Comparison of ENCODE assay signal across 8 mouse cellular contexts in genomic region chr7:100536804-100537518, GRCm38 (mm10). TPM values are rescaled to one million over a fixed set of nuclear protein-coding genes. Genes with fewer than 3 reads are reported as not detected.
DNase-seq lines count a peak whose midpoint lies in the region; ATAC-seq and TF ChIP-seq lines count a peak whose summit lies in the region.

Coa4 (plus strand) TSS chr7:100537071.

- no peak for TF ChIP-seq RAD21 in MEL (IDR thresholded peaks at IDR 0.05; ENCODE audit: low read depth, low read length)

- H3K9me3 ChIP-seq in MEL (replicated peaks; ENCODE audit: insufficient read depth, low read length): no peaks in the 10 kb centered on the region
- H3K9me3 ChIP-seq in forebrain, postnatal 0 days (ENCODE audit: low read length): no peaks in the 10 kb centered on the region
- H3K9me3 ChIP-seq in lung, embryonic 15.5 days: no peaks in the 10 kb centered on the region

- peak; percentile 96 for DNase-seq in MEL (ENCODE audit: low read depth, low spot score)
- DNase-seq in cerebellum, adult 2 months: peak; percentile 90 to 93
- DNase-seq in forebrain, postnatal 0 days: peak; percentile 97
- DNase-seq in heart, postnatal 4 days: peak; percentile 87
- DNase-seq in layer of hippocampus, adult 8-10 months (ENCODE audit: low spot score in 2 of 2): peak; percentile 84 to 85
- DNase-seq in ovary, adult 18-20 months (ENCODE audit: low spot score): peak; percentile 75
- DNase-seq in thymus, postnatal 0 days (ENCODE audit: low spot score): peak; percentile 97

- TF ChIP-seq CTCF in MEL (IDR thresholded peaks at IDR 0.05 in 2 of 3, conservative IDR thresholded peaks at IDR 0.05 in 1 of 3; ENCODE audit: control insufficient read depth in 1 of 3, insufficient read depth in 1 of 3, low read depth in 2 of 3, low read length in 3 of 3, poor library complexity in 1 of 3, severe bottlenecking in 1 of 3): no peak
- no peak for TF ChIP-seq CTCF in cerebellum, adult 2 months (IDR thresholded peaks at IDR 0.05; ENCODE audit: borderline replicate concordance, insufficient read depth, low read depth, low read length)
- peak; percentile 56 for TF ChIP-seq CTCF in forebrain, postnatal 0 days (IDR thresholded peaks at IDR 0.05; ENCODE audit: low read depth)

- TF ChIP-seq POLR2A in MEL (IDR thresholded peaks at IDR 0.05; ENCODE audit: control insufficient read depth in 1 of 2, insufficient read depth in 1 of 2, low read depth in 1 of 2, low read length in 2 of 2, poor library complexity in 1 of 2): peak in 1 of 2 experiments; percentile 88; a peak in 2 of 4 replicates
- peak; percentile 68; the same call in 1 of the 2 replicates for TF ChIP-seq POLR2A in cerebellum, adult 2 months (IDR thresholded peaks at IDR 0.05; ENCODE audit: borderline replicate concordance, insufficient read depth, low read length)

- peak within 1 kb of the TSS; percentile 75 to 82 for H3K4me3 ChIP-seq in MEL (ENCODE audit: control insufficient read depth in 1 of 2, insufficient read depth in 1 of 2, low read depth in 2 of 2, low read length in 2 of 2)
- H3K4me3 ChIP-seq in cerebellum, adult 2 months (replicated peaks; ENCODE audit: insufficient read depth, low read depth, low read length): peak within 1 kb of the TSS; percentile 77
- peak within 1 kb of the TSS; percentile 56 for H3K4me3 ChIP-seq in forebrain, postnatal 0 days (ENCODE audit: low read depth, low read length)
- H3K4me3 ChIP-seq in lung, embryonic 15.5 days: peak within 1 kb of the TSS; percentile 86

- peak within 1 kb of the TSS; percentile 56 for H3K4me2 ChIP-seq in forebrain, postnatal 0 days (ENCODE audit: low read depth)
- H3K4me2 ChIP-seq in lung, embryonic 15.5 days: peak within 1 kb of the TSS; percentile 66

- peak within 1 kb of the TSS; percentile 74 for H3K27ac ChIP-seq in MEL (ENCODE audit: control insufficient read depth, low read depth, low read length)
- H3K27ac ChIP-seq in cerebellum, adult 2 months (ENCODE audit: insufficient read depth, low read length): peak within 1 kb of the TSS; percentile 50
- H3K27ac ChIP-seq in forebrain, postnatal 0 days (ENCODE audit: low read depth, low read length): peak within 1 kb of the TSS; percentile 86
- H3K27ac ChIP-seq in lung, embryonic 15.5 days: peak within 1 kb of the TSS; percentile 84

- peak within 1 kb of the TSS; percentile 71 for H3K9ac ChIP-seq in MEL (ENCODE audit: control insufficient read depth, low read depth, low read length, poor library complexity, severe bottlenecking)
- peak within 1 kb of the TSS; percentile 68 for H3K9ac ChIP-seq in forebrain, postnatal 0 days
- peak within 1 kb of the TSS; percentile 82 for H3K9ac ChIP-seq in lung, embryonic 15.5 days

- WGBS in cerebellum, adult 2 months: under 1% methylated on average over 33 of the region's 33 CpGs
- WGBS in forebrain, postnatal 0 days: 2% methylated on average over 33 of the region's 33 CpGs
- under 1% methylated on average over 33 of the region's 33 CpGs for WGBS in lung, embryonic 15.5 days

- TF ChIP-seq EP300 in MEL (IDR thresholded peaks at IDR 0.05; ENCODE audit: low read depth in 1 of 2, low read length in 2 of 2): no peak

- peaks cover 2% of the 10 kb centered on the region for H3K79me2 ChIP-seq in MEL (ENCODE audit: control insufficient read depth, insufficient read depth, low read length, poor library complexity)

- no peaks in the 10 kb centered on the region for H3K27me3 ChIP-seq in MEL (ENCODE audit: control insufficient read depth in 1 of 2, insufficient read depth in 2 of 2, low read length in 2 of 2)
- H3K27me3 ChIP-seq in cerebellum, adult 2 months (ENCODE audit: control insufficient read depth, insufficient read depth, low read length): no peaks in the 10 kb centered on the region
- H3K27me3 ChIP-seq in forebrain, postnatal 0 days (ENCODE audit: insufficient read depth, low read length): no peaks in the 10 kb centered on the region
- no peaks in the 10 kb centered on the region for H3K27me3 ChIP-seq in lung, embryonic 15.5 days

- peak; percentile 100 for ATAC-seq in forebrain, postnatal 0 days
- ATAC-seq in lung, embryonic 15.5 days (ENCODE audit: borderline replicate concordance, extremely low read depth, low FRiP score, low TSS enrichment): peak; percentile 99

- H3K36me3 ChIP-seq in MEL (ENCODE audit: control insufficient read depth in 1 of 2, insufficient read depth in 2 of 2, low read length in 2 of 2): peaks cover 0 to 8% of the 10 kb centered on the region in 2 experiments; a peak in 2 of 4 replicates
- H3K36me3 ChIP-seq in forebrain, postnatal 0 days (ENCODE audit: insufficient read depth): peaks cover 13% of the 10 kb centered on the region
- peaks cover 19% of the 10 kb centered on the region for H3K36me3 ChIP-seq in lung, embryonic 15.5 days

- H3K4me1 ChIP-seq in MEL (ENCODE audit: control insufficient read depth in 1 of 2, insufficient read depth in 2 of 2, low read length in 2 of 2): peaks cover 3 to 22% of the 10 kb centered on the region in 2 experiments
- H3K4me1 ChIP-seq in cerebellum, adult 2 months (ENCODE audit: control insufficient read depth, insufficient read depth, low read length): no peaks in the 10 kb centered on the region; the same call in 1 of the 2 replicates
- peaks cover 5% of the 10 kb centered on the region; the same call in 1 of the 2 replicates for H3K4me1 ChIP-seq in forebrain, postnatal 0 days (ENCODE audit: insufficient read depth)
- H3K4me1 ChIP-seq in lung, embryonic 15.5 days: peaks cover 17% of the 10 kb centered on the region

TF ChIP-seq in MEL, 35 proteins besides CTCF, POLR2A, EP300 and RAD21:
- TF ChIP-seq RCOR1 (IDR thresholded peaks at IDR 0.05; ENCODE audit: low read depth, low read length) (no peak), SMC3 (IDR thresholded peaks at IDR 0.05; ENCODE audit: low read depth, low read length) (no peak), USF1 (IDR thresholded peaks at IDR 0.05; ENCODE audit: low read depth, low read length) (peak; percentile 24; the same call in 1 of the 2 replicates), HCFC1 (IDR thresholded peaks at IDR 0.05; ENCODE audit: low read depth, low read length) (peak; percentile 82), ZNF384 (IDR thresholded peaks at IDR 0.05; ENCODE audit: low read depth, low read length) (no peak), POLR2AphosphoS2 (IDR thresholded peaks at IDR 0.05; ENCODE audit: low read length) (peak; percentile 37; the same call in 1 of the 2 replicates), NRF1 (IDR thresholded peaks at IDR 0.05; ENCODE audit: insufficient read depth, low read depth, low read length, poor library complexity, severe bottlenecking) (peak; percentile 66), SIN3A (IDR thresholded peaks at IDR 0.05; ENCODE audit: low read length) (peak; percentile 85), E2F4 (IDR thresholded peaks at IDR 0.05; ENCODE audit: borderline replicate concordance, low read depth, low read length) (no peak; the same call in 1 of the 2 replicates), MAX (IDR thresholded peaks at IDR 0.05; ENCODE audit: low read length) (peak; percentile 79), GATA1 (IDR thresholded peaks at IDR 0.05; ENCODE audit: low read depth, low read length) (peak; percentile 66), TAL1 (IDR thresholded peaks at IDR 0.05; ENCODE audit: low read length) (no peak), TBP (IDR thresholded peaks at IDR 0.05; ENCODE audit: low read depth, low read length) (peak; percentile 64; the same call in 1 of the 2 replicates), CHD1 (IDR thresholded peaks at IDR 0.05; ENCODE audit: low read depth, low read length) (no peak), MXI1 (IDR thresholded peaks at IDR 0.05; ENCODE audit: low read depth, low read length) (peak; percentile 98), ETS1 (IDR thresholded peaks at IDR 0.05; ENCODE audit: low read depth, low read length) (peak; percentile 51; the same call in 1 of the 2 replicates), ELF1 (IDR thresholded peaks at IDR 0.05; ENCODE audit: low read depth, low read length) (peak; percentile 87), MYC (IDR thresholded peaks at IDR 0.05; ENCODE audit: low read depth, low read length) (peak; percentile 90), NELFE (IDR thresholded peaks at IDR 0.05; ENCODE audit: low read depth, low read length) (peak; percentile 85)

RNA-seq across cellular contexts. Expression of gene Coa4, which starts in this region (rescaled TPM):
- total RNA-seq in MEL (2012; rRNA removed): 6.1 and 8.1 TPM in 2 replicates
- polyA plus RNA-seq in MEL (2012; ENCODE audit: insufficient read depth in 1 of 2, insufficient read length in 2 of 2, low read depth in 1 of 2, low replicate concordance in 2 of 2, missing spikeins in 1 of 2): 10 to 100 TPM in 1 of 2 experiments, not detected in 1; 13.8 TPM
- polyA plus RNA-seq in cerebellum, adult 2 months (2012; rRNA removed): 12.7 and 13.0 TPM in 2 replicates
- total RNA-seq in forebrain, postnatal 0 days (2014; rRNA removed): 4.8 and 10.3 TPM in 2 replicates
- 3.5 and 5.7 TPM in 2 replicates for polyA plus RNA-seq in forebrain, postnatal 0 days (2015; fragmentation: Nextera tagmentation; extraction: Ambion mirVana)
- 10 to 100 TPM in 1 of 2 experiments, 1 to 10 TPM in 1; 9.7 to 10.6 TPM for total RNA-seq in heart, postnatal 4 days (2021)
- 1 to 10 TPM; 7.9 to 9.9 (median 9.2) TPM for total RNA-seq in layer of hippocampus, adult 8-10 months (2022)
- 20.0 and 23.1 TPM in 2 replicates for polyA plus RNA-seq in lung, embryonic 15.5 days (2015; fragmentation: Nextera tagmentation; extraction: Ambion mirVana)
- polyA plus RNA-seq in thymus, postnatal 0 days (2015; fragmentation: Nextera tagmentation; extraction: Ambion mirVana): 18.4 and 18.6 TPM in 2 replicates

Comparison
In these comparisons a context has a peak if more than half of its experiments do, and no peak if none do; other contexts are left out.
1. Peak in every context shown above with its lines: DNase-seq, ATAC-seq, H3K4me3 ChIP-seq and H3K27ac ChIP-seq.